In genomic region chr8:116480894-116481293, GRCm38 (mm10) we compare ENCODE assay signal across 8 mouse cellular contexts. TPM values are rescaled to one million over a fixed set of nuclear protein-coding genes. Genes with fewer than 3 reads are reported as not detected.
DNase-seq lines count a peak whose midpoint lies in the region; ATAC-seq and TF ChIP-seq lines count a peak whose summit lies in the region.

No protein-coding gene starts in this region.

- no peak overlapping the region for H3K9ac ChIP-seq in forebrain, embryonic 15.5 days (replicated peaks)
- H3K9ac ChIP-seq in lung, embryonic 14.5 days: no peak overlapping the region

- no peak for ATAC-seq in forebrain, embryonic 15.5 days (replicated peaks)
- peak; percentile 80 for ATAC-seq in Patski
- peak; percentile 63; the same call in 1 of the 2 replicates for ATAC-seq in lung, embryonic 14.5 days (ENCODE audit: insufficient read depth)

- H3K27ac ChIP-seq in forebrain, embryonic 10.5 days: no peak overlapping the region
- H3K27ac ChIP-seq in forebrain, embryonic 15.5 days (replicated peaks): no peak overlapping the region
- no peak overlapping the region for H3K27ac ChIP-seq in lung, embryonic 14.5 days (ENCODE audit: low read depth)

- H3K4me2 ChIP-seq in forebrain, embryonic 15.5 days (replicated peaks): no peak overlapping the region
- H3K4me2 ChIP-seq in lung, embryonic 14.5 days: no peak overlapping the region

- 18% methylated on average over 7 of the region's 7 CpGs for WGBS in forebrain, embryonic 10.5 days
- WGBS in forebrain, embryonic 15.5 days: 22% methylated on average over 7 of the region's 7 CpGs
- WGBS in large intestine, adult 2 months: 10% methylated on average over 7 of the region's 7 CpGs
- WGBS in lung, embryonic 14.5 days: 15% methylated on average over 7 of the region's 7 CpGs

- DNase-seq in forebrain, embryonic 10.5 days (ENCODE audit: extremely low spot score, low spot score): peak; percentile 49
- DNase-seq in Patski (ENCODE audit: low read depth, low spot score): no peak
- DNase-seq in cerebellum, postnatal 10 days: peak; percentile 83 to 91
- DNase-seq in gastrocnemius, adult 8-10 months (ENCODE audit: low spot score in 2 of 2): peak; percentile 8 to 11
- DNase-seq in large intestine, adult 2 months (ENCODE audit: low read depth, low spot score): peak; percentile 24
- peak; percentile 93 for DNase-seq in lung, embryonic 14.5 days
- DNase-seq in right cerebral cortex, postnatal 10 days (ENCODE audit: low spot score in 2 of 2): peak; percentile 51 to 65

- peaks cover 14% of the 10 kb centered on the region for H3K4me1 ChIP-seq in forebrain, embryonic 10.5 days
- peaks cover 4% of the 10 kb centered on the region for H3K4me1 ChIP-seq in forebrain, embryonic 15.5 days
- H3K4me1 ChIP-seq in lung, embryonic 14.5 days (ENCODE audit: insufficient read depth): no peaks in the 10 kb centered on the region

- H3K4me3 ChIP-seq in forebrain, embryonic 10.5 days: no peak overlapping the region
- no peak overlapping the region for H3K4me3 ChIP-seq in forebrain, embryonic 15.5 days
- no peak overlapping the region for H3K4me3 ChIP-seq in lung, embryonic 14.5 days (ENCODE audit: low read depth, low read length)

- POLR2A ChIA-PET in Patski (lab: Charles Lee): no interaction called here

- CTCF ChIA-PET in Patski (lab: Charles Lee): interaction anchor here (0.8 to 2.1 kb wide), 7 partner anchors 9 to 392 kb away, joined by 3 to 6 read pairs (median 4); no protein-coding TSS in a partner anchor

- peaks cover 51% of the 10 kb centered on the region for H3K27me3 ChIP-seq in forebrain, embryonic 10.5 days (ENCODE audit: poor library complexity, severe bottlenecking)
- peaks cover 7% of the 10 kb centered on the region; the same call in 1 of the 2 replicates for H3K27me3 ChIP-seq in forebrain, embryonic 15.5 days
- H3K27me3 ChIP-seq in Patski: peaks cover 1% of the 10 kb centered on the region
- no peaks in the 10 kb centered on the region for H3K27me3 ChIP-seq in lung, embryonic 14.5 days (ENCODE audit: insufficient read depth, low read length)

- in situ Hi-C loops in Patski (cut with MboI; ENCODE audit: low pct_unique_long_range_greater_than_20kb): no loop called here

- no peaks in the 10 kb centered on the region for H3K9me3 ChIP-seq in forebrain, embryonic 10.5 days
- no peaks in the 10 kb centered on the region for H3K9me3 ChIP-seq in forebrain, embryonic 15.5 days
- no peaks in the 10 kb centered on the region for H3K9me3 ChIP-seq in lung, embryonic 14.5 days (ENCODE audit: low read depth, low read length)

- TF ChIP-seq CTCF in Patski (IDR thresholded peaks at IDR 0.05): peak; percentile 91
- peak; percentile 87 for TF ChIP-seq CTCF in lung, embryonic 14.5 days (IDR thresholded peaks at IDR 0.05; ENCODE audit: low read depth)

- H3K36me3 ChIP-seq in forebrain, embryonic 10.5 days (replicated peaks): no peaks in the 10 kb centered on the region
- no peaks in the 10 kb centered on the region for H3K36me3 ChIP-seq in forebrain, embryonic 15.5 days
- H3K36me3 ChIP-seq in lung, embryonic 14.5 days (ENCODE audit: insufficient read depth): no peaks in the 10 kb centered on the region

RNA-seq across cellular contexts. Expression of gene Dynlrb2, which starts 23.9 kb away (rescaled TPM):
- 1.00 and 1.3 TPM in 2 replicates for polyA plus RNA-seq in forebrain, embryonic 10.5 days (2016; fragmentation: Nextera tagmentation; extraction: Ambion mirVana)
- 7.7 and 14.5 TPM in 2 replicates for polyA plus RNA-seq in forebrain, embryonic 15.5 days (2015; fragmentation: Nextera tagmentation; extraction: Ambion mirVana)
- 8.1 TPM for polyA plus RNA-seq in Patski (2021)
- total RNA-seq in gastrocnemius, adult 8-10 months (2022): under 1 TPM in 1 of 4 experiments, not detected in 3; 0.86 TPM
- polyA plus RNA-seq in large intestine, adult 2 months (2012; rRNA removed): 0.21 TPM in 1 of 2 replicates, not detected in the other
- 1.3 and 2.2 TPM in 2 replicates for polyA plus RNA-seq in lung, embryonic 14.5 days (2014; fragmentation: Nextera tagmentation; extraction: Ambion mirVana)
